Mouse (Mus musculus) lung, postnatal 4 days (tissue): ENCODE measurements around the gene Lamtor3.
"Not testable (repeated sequence)": the region's sequence is repeated elsewhere in the genome, so short reads cannot be mapped to it uniquely, and the experiment has no call there.

ENCODE experiments used
- DNase-seq, 2 experiments: peaks; one replicate each; pipeline ENCODE4 v3.0.0; 2021

Gene Lamtor3

DNA sequence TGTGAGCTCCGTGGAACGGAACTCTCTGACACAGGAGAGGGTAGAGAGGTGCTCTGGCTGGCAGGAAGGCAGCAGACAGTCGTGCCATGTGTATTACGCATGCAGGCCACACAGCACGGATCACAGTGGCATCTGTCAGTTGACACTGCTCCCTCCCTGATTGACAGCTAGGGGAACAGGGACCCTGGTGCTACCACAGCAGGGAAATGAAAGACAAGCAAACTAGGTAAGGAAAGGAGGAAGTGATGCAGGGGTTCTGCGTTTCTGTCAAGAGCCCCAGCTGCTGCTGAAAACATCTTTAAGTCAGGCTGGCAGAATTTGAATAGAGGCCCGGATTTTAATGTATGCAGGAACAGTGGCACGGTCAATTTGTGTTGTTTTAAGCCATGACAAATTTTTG is 45.2 kb downstream of the Lamtor3 start:
- no peak for DNase-seq

DNA sequence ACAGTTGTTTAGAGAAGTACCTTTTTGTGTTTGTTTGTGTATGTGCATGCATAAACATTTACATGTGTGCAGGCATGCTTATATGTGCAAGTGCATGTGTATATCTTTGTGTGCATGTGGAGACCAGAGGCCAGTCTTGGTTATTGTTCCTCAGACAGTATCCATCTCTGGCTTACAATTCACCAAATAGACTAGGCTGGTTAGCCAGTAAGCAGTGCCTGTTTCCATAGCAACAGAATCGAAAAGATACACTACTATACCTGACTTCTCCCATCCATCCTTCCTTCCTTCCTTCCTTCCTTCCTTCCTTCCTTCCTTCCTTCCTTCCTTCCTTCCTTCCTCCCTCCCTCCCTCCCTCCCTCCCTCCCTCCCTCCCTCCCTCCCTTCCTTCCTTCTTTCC is 45.7 kb downstream of the Lamtor3 start:
- DNase-seq, result not testable (repeated sequence)

DNA sequence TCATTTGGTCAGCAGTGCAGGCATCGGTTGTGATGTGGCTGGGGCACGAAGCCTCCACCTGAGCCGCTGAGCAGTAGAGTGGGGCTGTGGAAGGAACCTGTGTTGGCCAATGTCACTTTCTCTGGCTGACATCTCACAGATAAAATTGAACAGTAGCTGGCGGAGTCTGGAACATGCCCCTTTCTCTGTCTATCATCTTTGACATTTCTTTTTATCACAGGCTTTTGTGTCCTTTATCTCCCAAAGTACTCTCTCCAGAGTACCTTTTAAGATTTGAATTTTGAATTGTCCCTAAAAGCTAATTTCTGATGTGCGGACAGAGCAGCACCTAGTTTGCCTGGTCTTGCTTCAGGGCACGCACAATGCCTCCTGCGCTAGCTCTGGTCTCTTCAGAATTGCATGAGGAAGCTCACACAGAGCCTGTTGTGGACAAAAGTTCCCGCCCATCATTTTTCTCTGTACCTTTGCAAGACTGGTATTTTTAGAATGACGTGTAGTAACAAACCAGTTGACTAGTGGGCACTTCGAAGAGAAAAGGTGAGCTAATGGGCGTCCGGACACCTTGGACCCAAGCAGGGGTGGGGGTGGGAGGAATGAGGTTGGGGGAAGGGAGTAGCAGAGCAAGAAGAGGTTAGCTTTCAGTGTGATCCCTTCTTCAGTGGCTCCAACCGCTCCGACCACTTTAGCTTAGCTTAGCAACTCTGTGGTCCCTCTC is 50.0 kb downstream of the Lamtor3 start:
- DNase-seq, result no peak

DNA sequence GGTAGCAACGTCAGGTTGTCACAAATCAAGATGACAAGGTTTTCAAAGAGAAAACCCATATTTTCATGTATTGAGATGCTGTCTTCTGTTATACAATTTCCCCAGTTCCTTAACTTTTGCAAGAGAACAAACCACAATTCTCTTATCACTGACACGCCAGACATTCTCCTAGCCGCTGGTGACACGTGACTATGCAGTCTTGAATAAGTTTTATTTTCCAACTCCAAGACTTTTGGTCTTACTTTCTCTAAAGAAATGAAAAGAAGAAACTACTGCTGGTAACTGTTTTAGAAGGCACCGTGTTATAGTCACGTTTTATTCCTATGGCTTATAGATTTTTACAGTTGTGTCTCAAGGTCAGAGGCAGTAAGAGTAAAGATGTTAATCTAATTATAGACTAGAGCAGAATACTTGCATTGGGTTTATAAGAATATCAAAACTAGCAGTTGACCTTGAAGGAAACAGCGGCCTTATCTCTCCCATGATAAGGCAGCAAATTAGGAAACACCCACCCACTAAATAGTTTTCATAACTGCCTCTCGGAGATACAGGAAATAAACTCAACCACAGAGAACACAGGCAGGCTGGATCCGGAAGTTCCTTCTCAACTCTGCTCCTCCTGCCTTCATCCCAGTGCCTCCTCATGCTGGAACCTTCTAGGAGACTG is 50.6 kb downstream of the Lamtor3 start:
- no peak for DNase-seq

DNA sequence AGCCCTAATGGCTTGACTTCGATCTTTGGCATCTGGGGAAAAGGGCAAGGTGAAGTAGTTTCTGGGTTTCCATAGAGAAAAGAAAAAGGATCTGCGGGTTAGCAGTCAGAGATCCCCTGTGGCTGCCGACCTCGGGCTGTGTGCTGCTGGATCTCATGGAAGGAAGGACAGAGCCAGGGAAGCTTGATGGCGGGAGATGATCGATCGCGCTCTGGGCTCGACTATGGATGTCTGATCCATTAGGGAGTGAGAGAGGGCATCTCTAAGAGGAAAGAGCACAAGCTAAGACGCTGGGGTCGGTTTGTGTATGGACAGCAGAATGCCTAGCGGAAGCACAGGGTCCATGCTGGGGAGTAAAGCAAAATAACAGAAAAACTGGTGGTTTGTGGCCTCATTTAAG is 51.6 kb downstream of the Lamtor3 start:
- DNase-seq, result peak; percentile 36 to 40

DNA sequence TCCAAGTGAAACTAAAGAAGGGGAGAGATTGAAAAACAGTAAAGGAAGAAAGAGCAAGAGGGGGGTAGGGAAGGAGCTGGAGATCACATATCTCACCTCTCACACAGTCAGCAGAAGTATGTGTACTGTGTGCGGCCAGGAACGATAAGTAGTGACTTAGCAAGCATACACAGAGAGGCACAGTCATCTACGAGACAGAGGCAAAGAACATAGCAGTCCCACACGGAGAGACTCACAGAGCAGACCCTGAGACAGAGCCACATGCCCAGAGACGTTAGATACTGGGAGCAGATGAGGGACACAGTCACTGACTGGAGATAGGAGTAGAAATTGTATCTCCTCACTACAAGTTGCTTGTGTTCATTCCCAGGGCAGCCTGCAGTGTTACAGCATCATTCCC is 53.9 kb downstream of the Lamtor3 start:
- DNase-seq, result no peak

DNA sequence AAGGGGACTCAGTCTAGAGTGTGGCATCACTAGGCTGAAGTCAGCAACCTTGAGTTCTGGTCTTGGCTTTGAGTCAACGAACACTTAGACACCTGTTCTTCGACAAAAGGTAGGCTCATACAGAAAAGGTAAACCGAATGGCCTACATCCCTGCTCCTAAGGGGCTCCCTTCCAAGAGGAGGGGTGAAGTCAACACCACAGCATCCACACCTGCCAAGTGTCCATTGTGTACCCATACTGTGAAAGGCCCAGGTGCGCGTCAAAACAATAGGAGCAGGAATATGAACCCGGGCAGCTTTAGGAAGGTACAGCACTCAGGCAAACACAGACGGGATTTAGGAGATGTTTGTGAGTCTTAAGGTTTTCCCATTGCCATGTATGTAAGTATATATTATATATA is 54.7 kb downstream of the Lamtor3 start:
- DNase-seq, result no peak

DNA sequence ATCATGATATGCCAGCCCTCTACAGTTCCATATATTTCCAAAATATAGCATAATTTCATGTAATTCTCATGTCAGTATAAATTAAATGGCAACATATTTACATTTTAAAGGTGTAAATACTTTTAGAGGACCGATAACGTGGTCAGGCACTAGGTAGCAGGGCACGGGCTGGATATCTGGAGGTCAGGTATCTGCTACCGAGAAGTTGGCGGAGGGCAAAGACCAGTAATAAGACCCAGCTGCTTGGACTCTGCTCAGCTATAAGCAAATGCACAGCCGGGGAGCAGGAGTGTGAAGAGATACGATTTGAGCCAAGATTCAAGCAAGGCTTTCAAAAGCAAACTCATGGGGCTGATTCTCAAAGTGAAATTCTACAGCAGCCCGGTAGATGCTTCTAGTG is 56.0 kb downstream of the Lamtor3 start:
- no peak for DNase-seq

DNA sequence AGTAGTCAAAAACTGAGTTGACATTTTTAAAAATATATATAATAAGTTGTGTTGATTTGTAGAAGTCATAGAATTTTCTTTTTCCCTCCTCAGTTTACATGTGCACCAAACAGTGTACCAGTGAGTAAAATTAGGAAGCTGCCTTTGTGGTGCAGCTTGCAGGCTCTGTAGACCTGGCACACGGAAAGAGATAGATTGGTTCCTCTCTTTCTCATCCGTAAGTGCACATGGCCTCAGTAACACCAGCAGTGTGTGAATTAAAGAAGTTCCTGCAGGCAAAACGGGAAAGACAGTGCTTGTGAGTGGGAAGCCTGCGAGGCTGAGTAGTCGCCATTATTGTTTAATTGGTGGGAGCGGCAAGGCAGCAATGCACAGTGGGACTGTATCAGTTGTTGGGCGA is 57.1 kb downstream of the Lamtor3 start:
- no peak for DNase-seq

DNA sequence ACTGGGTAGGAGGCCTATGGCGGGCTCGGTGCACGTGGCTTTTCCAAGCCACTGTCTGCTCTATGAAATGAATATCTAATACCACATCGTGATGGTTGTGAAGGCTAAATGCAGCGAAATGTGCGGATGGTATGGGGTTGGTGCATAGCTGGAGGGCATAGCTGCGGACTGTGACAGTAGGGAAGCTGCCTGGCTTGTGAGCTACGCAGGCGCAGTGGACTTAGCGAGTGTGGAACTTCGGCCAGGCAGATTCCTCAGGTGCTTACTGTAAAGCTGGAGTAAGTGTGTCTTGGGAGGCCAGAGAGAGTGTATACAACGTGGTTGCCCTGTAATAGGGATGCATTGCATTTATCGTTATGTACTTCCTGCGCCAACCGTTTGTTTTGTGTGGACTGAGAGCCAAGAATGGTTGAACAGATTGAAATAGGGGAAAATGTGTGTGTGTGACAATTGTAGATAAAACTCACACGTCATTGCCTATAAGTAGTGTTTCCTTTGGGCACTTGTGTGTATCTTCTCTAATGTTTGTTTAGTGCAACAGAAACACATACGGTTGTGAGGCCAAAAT is 57.6 kb downstream of the Lamtor3 start:
- no peak for DNase-seq

DNA sequence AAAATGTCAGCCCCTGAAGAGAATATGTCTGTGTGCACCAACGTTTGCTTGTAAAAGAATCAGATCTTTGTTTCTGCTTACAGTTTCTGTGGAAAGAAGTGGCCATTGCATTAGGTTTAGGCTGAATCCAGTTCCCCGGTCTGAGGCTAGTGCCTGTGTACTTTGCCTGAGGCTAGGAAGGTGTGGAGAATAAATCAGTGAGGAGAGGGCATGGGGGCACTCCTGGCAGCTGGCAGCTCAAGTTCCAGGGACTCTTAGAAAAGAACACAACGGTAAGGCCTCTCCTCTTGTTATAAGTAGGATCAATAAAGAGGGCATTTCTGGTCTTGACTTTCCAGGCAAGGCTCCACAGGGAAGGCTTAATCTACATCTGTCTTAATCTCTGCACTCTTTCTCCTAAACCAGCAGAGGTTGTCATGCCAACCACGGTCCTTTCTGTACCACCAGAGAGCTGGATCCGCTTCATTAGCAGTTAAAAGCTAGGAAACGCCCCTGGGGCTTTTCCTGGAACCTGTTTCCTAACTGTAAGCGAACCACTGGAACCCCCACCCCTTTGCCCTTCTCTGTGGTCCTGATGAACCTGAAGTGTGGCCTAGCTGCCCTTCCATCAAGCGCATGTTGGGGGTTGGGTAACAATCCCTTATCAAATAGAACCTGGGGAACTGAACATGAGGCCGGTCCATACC is 58.8 kb downstream of the Lamtor3 start:
- DNase-seq, result no peak

DNA sequence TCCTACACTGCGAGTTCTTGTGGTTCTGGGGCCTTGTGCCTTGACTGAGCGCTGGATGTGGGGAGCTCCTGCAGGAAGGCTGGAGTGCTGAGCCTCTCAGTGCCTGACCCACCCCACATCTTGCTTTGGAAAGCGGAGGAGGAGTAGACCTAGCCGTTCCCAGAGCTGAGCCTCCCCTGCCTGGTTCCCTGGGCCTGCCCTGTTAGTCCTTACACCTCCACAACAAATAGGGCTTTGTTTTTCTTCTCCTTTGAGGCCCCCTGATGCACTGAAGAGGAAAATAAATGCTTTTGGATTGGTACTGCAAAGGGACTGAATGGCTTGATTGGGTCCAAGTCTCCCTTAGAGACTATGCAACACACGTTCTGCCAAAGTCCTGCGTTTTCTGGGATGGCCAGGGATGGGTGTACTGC is 59.3 kb downstream of the Lamtor3 start:
- DNase-seq, result no peak

DNA sequence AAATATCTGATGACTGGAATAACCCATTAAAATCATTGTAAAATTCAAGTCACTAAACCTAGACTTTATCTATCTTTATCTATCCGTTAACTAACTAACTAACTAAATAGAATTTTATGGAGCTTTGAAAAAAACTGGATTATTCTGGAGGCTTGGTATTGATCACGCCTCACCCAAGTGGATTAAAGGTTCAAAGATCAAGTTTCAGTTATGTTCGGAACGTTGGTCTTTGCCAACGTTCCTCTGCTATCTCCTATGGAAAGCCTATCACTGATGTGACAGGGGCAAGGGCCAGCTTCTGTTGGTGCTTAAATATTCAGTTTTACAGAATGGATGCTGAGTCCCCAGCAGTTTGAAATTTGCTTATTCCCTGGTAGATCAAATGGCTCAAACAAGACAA is 59.9 kb downstream of the Lamtor3 start:
- no peak for DNase-seq
